ENCODE assay signal across 10 mouse cellular contexts in the genomic region with DNA sequence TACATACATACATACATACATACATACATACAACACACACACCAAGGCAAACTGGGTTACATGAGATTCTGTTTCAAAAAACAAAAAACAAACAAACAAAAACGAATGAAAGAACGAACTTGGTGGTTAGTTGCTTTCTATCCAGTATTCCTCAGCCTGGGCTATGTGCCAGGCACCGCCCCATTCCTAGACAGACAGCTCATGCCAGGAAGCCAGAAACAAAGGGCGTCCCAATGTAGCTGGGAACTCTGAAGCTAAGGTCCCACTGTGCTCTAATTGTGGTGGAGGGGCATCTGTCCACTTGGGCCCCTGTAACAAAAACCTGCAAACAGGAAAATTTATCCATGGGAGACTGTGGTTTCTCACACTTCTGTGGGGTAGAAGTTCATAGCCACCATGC. TPM values are rescaled to one million over a fixed set of nuclear protein-coding genes. Genes with fewer than 3 reads are reported as not detected.
A peak's percentile ranks its signal among the peaks of the same experiment; 100 is the strongest.
DNase-seq lines count a peak whose midpoint lies in the region; ATAC-seq lines count a peak whose summit lies in the region.
"Had no signal": no experiment of that assay in that cellular context is flagged by ENCODE, and none has a peak within 500 bp of the region (broad histone marks: within the 10 kb centered on the region; RNA-seq: fewer than 3 reads in every experiment).

No protein-coding gene starts in this region.

- H3K4me1 ChIP-seq in heart, embryonic 10.5 days = peaks cover 3% of the 10 kb centered on the region; the same call in 1 of the 2 replicates
- H3K4me1 ChIP-seq in hindbrain, embryonic 16.5 days (ENCODE audit: control insufficient read depth, insufficient read depth, low read depth, low read length) = peaks cover 7% of the 10 kb centered on the region
- H3K4me1 ChIP-seq: megakaryocyte, embryonic 14.5 days had no signal

- peaks cover 11% of the 10 kb centered on the region for H3K27me3 ChIP-seq in heart, embryonic 10.5 days (ENCODE audit: insufficient read depth, poor library complexity, severe bottlenecking)
- no peaks in the 10 kb centered on the region for H3K27me3 ChIP-seq in hindbrain, embryonic 16.5 days (replicated peaks; ENCODE audit: control insufficient read depth, insufficient read depth, low read length)
- H3K27me3 ChIP-seq: hindbrain, embryonic 15.5 days had no signal

- no peak overlapping the region for H3K4me3 ChIP-seq in heart, embryonic 10.5 days
- H3K4me3 ChIP-seq in hindbrain, embryonic 16.5 days (ENCODE audit: low read length) = no peak overlapping the region
- H3K4me3 ChIP-seq: hindbrain, embryonic 15.5 days; megakaryocyte, embryonic 14.5 days had no signal

- no peaks in the 10 kb centered on the region for H3K9me3 ChIP-seq in heart, embryonic 10.5 days
- H3K9me3 ChIP-seq in hindbrain, embryonic 16.5 days (ENCODE audit: control insufficient read depth, low read length) = peaks cover 3% of the 10 kb centered on the region; the same call in 1 of the 2 replicates
- H3K9me3 ChIP-seq: hindbrain, embryonic 15.5 days; megakaryocyte, embryonic 14.5 days had no signal

- DNase-seq in heart, adult 18-20 months = peak; percentile 51 to 77
- DNase-seq in heart, embryonic 10.5 days (ENCODE audit: low spot score) = no peak
- peak; percentile 38 for DNase-seq in urinary bladder, postnatal 25 days (ENCODE audit: low spot score)
- no peak for DNase-seq in urinary bladder, postnatal 10 days (ENCODE audit: low spot score)
- DNase-seq in ovary, postnatal 10 days (ENCODE audit: low spot score) = peak; percentile 10
- DNase-seq in cerebellum, adult 11 months = no peak
- DNase-seq in liver = no peak

- H3K4me2 ChIP-seq in hindbrain, embryonic 16.5 days (ENCODE audit: low read length) = no peak overlapping the region
- H3K4me2 ChIP-seq: hindbrain, embryonic 15.5 days had no signal

- H3K9ac ChIP-seq in hindbrain, embryonic 16.5 days (ENCODE audit: low read depth, low read length) = no peak overlapping the region
- H3K9ac ChIP-seq: hindbrain, embryonic 15.5 days had no signal

- H3K27ac ChIP-seq in heart, embryonic 10.5 days = no peak overlapping the region
- H3K27ac ChIP-seq in hindbrain, embryonic 16.5 days (ENCODE audit: low read depth, low read length) = no peak overlapping the region
- H3K27ac ChIP-seq: hindbrain, embryonic 15.5 days had no signal

- peak; percentile 61; the same call in 1 of the 2 replicates for ATAC-seq in hindbrain, embryonic 16.5 days

- H3K36me3 ChIP-seq in heart, embryonic 10.5 days = no peaks in the 10 kb centered on the region
- H3K36me3 ChIP-seq in hindbrain, embryonic 16.5 days (ENCODE audit: control insufficient read depth, insufficient read depth, low read length) = no peaks in the 10 kb centered on the region
- H3K36me3 ChIP-seq: hindbrain, embryonic 15.5 days had no signal

- 56% methylated on average over 4 of the region's 4 CpGs for WGBS in heart, embryonic 10.5 days
- 35% methylated on average over 4 of the region's 4 CpGs for WGBS in hindbrain, embryonic 16.5 days

RNA-seq across cellular contexts. Expression of a gene that starts 36.1 kb away (rescaled TPM):
- total RNA-seq in heart, adult 18-20 months (2021) = 10 to 100 TPM in 1 of 2 experiments, 1 to 10 TPM in 1; 8.1 to 10.1 TPM
- 57.0 and 76.5 TPM in 2 replicates for polyA plus RNA-seq in heart, embryonic 10.5 days (2016; fragmentation: Nextera tagmentation; extraction: Ambion mirVana)
- 70.7 and 73.0 TPM in 2 replicates for polyA plus RNA-seq in hindbrain, embryonic 16.5 days (2015; fragmentation: Nextera tagmentation; extraction: Ambion mirVana)

RNA-seq across cellular contexts. Expression of a gene that starts 36.6 kb away (rescaled TPM):
- not detected for total RNA-seq in heart, adult 18-20 months (2021)
- polyA plus RNA-seq in heart, embryonic 10.5 days (2016; fragmentation: Nextera tagmentation; extraction: Ambion mirVana) = not detected in 2 replicates
- polyA plus RNA-seq in hindbrain, embryonic 16.5 days (2015; fragmentation: Nextera tagmentation; extraction: Ambion mirVana) = not detected in 2 replicates
- polyA plus RNA-seq: hindbrain, embryonic 15.5 days had no signal

RNA-seq across cellular contexts. Expression of a gene that starts 43.0 kb away (rescaled TPM):
- under 1 TPM; 0.21 to 0.60 TPM for total RNA-seq in heart, adult 18-20 months (2021)
- polyA plus RNA-seq in heart, embryonic 10.5 days (2016; fragmentation: Nextera tagmentation; extraction: Ambion mirVana) = 2.8 and 3.6 TPM in 2 replicates
- polyA plus RNA-seq in hindbrain, embryonic 16.5 days (2015; fragmentation: Nextera tagmentation; extraction: Ambion mirVana) = 0.05 and 0.09 TPM in 2 replicates

RNA-seq across cellular contexts. Expression of a gene that starts 45.0 kb away (rescaled TPM):
- total RNA-seq in heart, adult 18-20 months (2021) = under 1 TPM in 1 of 2 experiments, not detected in 1; 0.10 TPM
- 0.73 TPM in 1 of 2 replicates, not detected in the other for polyA plus RNA-seq in heart, embryonic 10.5 days (2016; fragmentation: Nextera tagmentation; extraction: Ambion mirVana)
- 2.8 and 3.7 TPM in 2 replicates for polyA plus RNA-seq in hindbrain, embryonic 16.5 days (2015; fragmentation: Nextera tagmentation; extraction: Ambion mirVana)

Comparison
In these comparisons a context has a peak if more than half of its experiments do, and no peak if none do; other contexts are left out.
1. DNase-seq: peak in heart, adult 18-20 months (2 of 2), urinary bladder, postnatal 25 days (single experiment) and ovary, postnatal 10 days (single experiment); none in heart, embryonic 10.5 days (single experiment), urinary bladder, postnatal 10 days (single experiment), cerebellum, adult 11 months (single experiment) and liver (single experiment).